Mouse (Mus musculus) MEL (cell line): ENCODE results near the gene Fdx1.
A peak's percentile ranks its signal among the peaks of the same experiment; 100 is the strongest.

Experiments used
- CTCF ChIP-seq, 3 experiments: IDR thresholded peaks in 2 of 3; conservative IDR thresholded peaks in 1 of 3; 2 replicates each; pipeline ENCODE4 v1.5.1; 2011 to 2012; ENCODE audit warnings: low read length in 3 of 3, low read depth in 2 of 3, mild to moderate bottlenecking in 2 of 3, improper control_type of control experiment in 1 of 3, inconsistent platforms in 1 of 3, mixed read lengths in 1 of 3, moderate library complexity in 1 of 3; ENCODE audit not compliant: control insufficient read depth in 1 of 3, insufficient read depth in 1 of 3, poor library complexity in 1 of 3, severe bottlenecking in 1 of 3
- E2F4 ChIP-seq: IDR thresholded peaks from 2 replicates; pipeline ENCODE4 v1.6.1; 2011; ENCODE audit warnings: low read depth, low read length, improper control_type of control experiment, borderline replicate concordance
- EP300 ChIP-seq, 2 experiments: IDR thresholded peaks; 2 replicates each; pipeline ENCODE4 v1.6.1; 2011; ENCODE audit warnings: improper control_type of control experiment in 2 of 2, low read length in 2 of 2, low read depth in 1 of 2, mild to moderate bottlenecking in 1 of 2
- ETS1 ChIP-seq: IDR thresholded peaks from 2 replicates; pipeline ENCODE4 v1.6.1; 2012; ENCODE audit warnings: low read depth, mild to moderate bottlenecking, inconsistent platforms, low read length, improper control_type of control experiment, moderate library complexity
- GATA1 ChIP-seq: IDR thresholded peaks from 2 replicates; pipeline ENCODE4 v1.6.1; 2011; ENCODE audit warnings: low read depth, low read length, improper control_type of control experiment
- KAT2A ChIP-seq: conservative IDR thresholded peaks from 2 replicates; pipeline ENCODE4 v1.6.1; 2012; ENCODE audit warnings: low read depth, low read length, improper control_type of control experiment, inconsistent platforms
- MXI1 ChIP-seq: IDR thresholded peaks from 2 replicates; pipeline ENCODE4 v1.6.1; 2011; ENCODE audit warnings: mild to moderate bottlenecking, low read depth, low read length, improper control_type of control experiment
- POLR2A ChIP-seq, 2 experiments: IDR thresholded peaks; 2 replicates each; pipeline ENCODE4 v1.6.1; 2011 to 2012; ENCODE audit warnings: low read length in 2 of 2, mild to moderate bottlenecking in 2 of 2, control low read depth in 1 of 2, improper control_type of control experiment in 1 of 2, low read depth in 1 of 2, moderate library complexity in 1 of 2; ENCODE audit not compliant: control insufficient read depth in 1 of 2, insufficient read depth in 1 of 2, poor library complexity in 1 of 2
- SMC3 ChIP-seq: IDR thresholded peaks from 2 replicates; pipeline ENCODE4 v1.6.1; 2011; ENCODE audit warnings: low read depth, low read length, improper control_type of control experiment
- TCF12 ChIP-seq: IDR thresholded peaks from 2 replicates; pipeline ENCODE4 v1.6.1; 2014; ENCODE audit warnings: low read depth, mild to moderate bottlenecking, inconsistent platforms, low read length, improper control_type of control experiment, moderate library complexity
- USF1 ChIP-seq: IDR thresholded peaks from 2 replicates; pipeline ENCODE4 v1.6.1; 2014; ENCODE audit warnings: low read depth, mild to moderate bottlenecking, inconsistent platforms, low read length, improper control_type of control experiment, moderate library complexity
- USF2 ChIP-seq, 2 experiments: IDR thresholded peaks; 2 replicates each; pipeline ENCODE4 v1.6.1; 2011 to 2012; ENCODE audit warnings: improper control_type of control experiment in 2 of 2, low read length in 2 of 2, borderline replicate concordance in 1 of 2, inconsistent platforms in 1 of 2, low read depth in 1 of 2, mild to moderate bottlenecking in 1 of 2; ENCODE audit not compliant: insufficient read depth in 1 of 2

GRCm38 (mm10) chr9:51964110-51964509 is 754 bp upstream of the Fdx1 start:
- TF ChIP-seq CTCF (IDR thresholded peaks at IDR 0.05 in 2 of 3, conservative IDR thresholded peaks at IDR 0.05 in 1 of 3; ENCODE audit: control insufficient read depth in 1 of 3, insufficient read depth in 1 of 3, low read depth in 2 of 3, low read length in 3 of 3, poor library complexity in 1 of 3, severe bottlenecking in 1 of 3) = no peak
- TF ChIP-seq TCF12 = no peak
- no peak for TF ChIP-seq POLR2A (IDR thresholded peaks at IDR 0.05; ENCODE audit: control insufficient read depth in 1 of 2, insufficient read depth in 1 of 2, low read depth in 1 of 2, low read length in 2 of 2, poor library complexity in 1 of 2)
- no peak for TF ChIP-seq USF2 (IDR thresholded peaks at IDR 0.05; ENCODE audit: borderline replicate concordance in 1 of 2, insufficient read depth in 1 of 2, low read depth in 1 of 2, low read length in 2 of 2)
- TF ChIP-seq USF1 = no peak
- no peak for TF ChIP-seq E2F4
- no peak for TF ChIP-seq KAT2A
- TF ChIP-seq GATA1 = no peak
- TF ChIP-seq ETS1 = 0 out of 2 replicates have a peak, but pooled peaks have one; percentile 27
- TF ChIP-seq MXI1 = no peak
- no peak for TF ChIP-seq EP300 (IDR thresholded peaks at IDR 0.05; ENCODE audit: low read depth in 1 of 2, low read length in 2 of 2)
- no peak for TF ChIP-seq SMC3
